Mouse (Mus musculus): ENCODE data around the gene A4galt. TPM values are rescaled to one million over a fixed set of nuclear protein-coding genes. Genes with fewer than 3 reads are reported as not detected.

Gene A4galt
- polyA plus RNA-seq (2015; fragmentation: Nextera tagmentation; extraction: Ambion mirVana) = 9.2 and 9.4 TPM in 2 replicates

GRCm38 (mm10) chr15:83251176-83252004 lies at the start of gene A4galt:
TSS of gene A4galt (minus strand) at chr15:83251774.
- Histone ChIP-seq H3K9me3 (no peaks in the 10 kb centered on the region), H3K9ac (peak within 1 kb of the TSS; percentile 44), H3K4me3 (replicated peaks) (peak within 1 kb of the TSS; percentile 62), H3K4me2 (peak within 1 kb of the TSS; percentile 96), H3K27me3 (replicated peaks) (peaks cover 13% of the 10 kb centered on the region; the same call in 1 of the 2 replicates), H3K4me1 (peaks cover 25% of the 10 kb centered on the region; the same call in 1 of the 2 replicates), H3K27ac (0 out of 2 replicates have a peak within 1 kb of the TSS, but pooled peaks have one; percentile 13), H3K36me3 (no peaks in the 10 kb centered on the region)
- peak; percentile 40 for ATAC-seq (ENCODE audit: insufficient read depth, low FRiP score, low read depth)
- 2% methylated on average over 61 of the region's 66 CpGs for WGBS

GRCm38 (mm10) chr15:83299916-83300582 lies 48.5 kb upstream of the A4galt start:
- H3K9ac ChIP-seq = no peak overlapping the region
- H3K4me3 ChIP-seq (replicated peaks) = no peak overlapping the region
- peaks cover 24% of the 10 kb centered on the region for H3K4me1 ChIP-seq
- 57% methylated on average over 10 of the region's 10 CpGs for WGBS
- H3K4me2 ChIP-seq = no peak overlapping the region
- H3K27me3 ChIP-seq (replicated peaks) = no peaks in the 10 kb centered on the region
- H3K36me3 ChIP-seq = peaks cover 6% of the 10 kb centered on the region
- no peak for ATAC-seq (ENCODE audit: insufficient read depth, low FRiP score, low read depth)
- H3K27ac ChIP-seq = peak overlapping the region; percentile 11; the same call in 1 of the 2 replicates
- no peaks in the 10 kb centered on the region for H3K9me3 ChIP-seq

DNA sequence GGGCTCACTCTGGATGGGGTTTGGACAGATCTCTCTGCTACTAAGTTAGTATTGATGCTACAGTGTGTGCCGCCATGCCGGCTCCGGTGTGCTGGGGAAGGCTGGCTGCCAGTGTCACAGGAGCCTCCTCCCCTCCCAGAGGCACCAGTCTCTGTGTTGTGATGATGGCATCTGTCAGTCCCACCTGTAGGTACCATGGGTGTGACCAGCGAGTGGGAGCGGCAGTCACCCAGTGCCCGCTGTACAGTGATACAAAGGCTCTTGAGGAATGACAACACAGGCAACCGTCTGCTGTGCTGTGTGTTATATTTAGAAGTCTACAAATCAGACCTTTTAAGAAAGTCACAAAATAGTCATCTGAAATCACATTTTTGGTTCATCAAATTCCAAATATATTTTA lies 47.9 kb upstream of the A4galt start:
- Histone ChIP-seq H3K4me1 (peaks cover 18% of the 10 kb centered on the region; the same call in 1 of the 2 replicates), H3K4me3 (replicated peaks) (no peak overlapping the region), H3K27ac (no peak overlapping the region), H3K4me2 (no peak overlapping the region), H3K9me3 (no peaks in the 10 kb centered on the region), H3K9ac (no peak overlapping the region), H3K27me3 (replicated peaks) (no peaks in the 10 kb centered on the region), H3K36me3 (peaks cover 6% of the 10 kb centered on the region)
- 89% methylated on average over 7 of the region's 7 CpGs for WGBS
- ATAC-seq (ENCODE audit: insufficient read depth, low FRiP score, low read depth) = no peak

DNA sequence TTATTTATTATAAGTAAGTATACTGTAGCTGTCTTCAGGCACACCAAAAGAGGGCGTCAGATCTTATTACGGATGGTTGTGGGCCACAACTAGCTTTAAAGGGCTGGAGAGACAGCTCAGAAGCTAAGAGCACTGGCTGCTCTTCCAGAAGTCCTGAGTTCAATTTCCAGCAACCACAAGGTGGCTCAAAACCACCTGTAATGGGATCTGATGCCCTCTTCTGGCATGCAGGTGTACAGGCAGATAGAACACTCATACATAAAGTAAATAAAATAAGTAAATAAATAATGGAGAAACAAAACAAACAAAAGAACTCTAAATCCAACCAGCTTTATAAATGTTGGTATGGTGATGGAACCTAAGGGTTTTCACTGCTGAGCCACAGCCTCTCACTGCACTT lies 47.2 kb upstream of the A4galt start:
- no peak overlapping the region for H3K9ac ChIP-seq
- ATAC-seq (ENCODE audit: insufficient read depth, low FRiP score, low read depth) = no peak
- no peak overlapping the region for H3K4me2 ChIP-seq
- H3K36me3 ChIP-seq = peaks cover 6% of the 10 kb centered on the region
- 82% methylated on average over 2 of the region's 2 CpGs for WGBS
- H3K27ac ChIP-seq = no peak overlapping the region
- H3K4me3 ChIP-seq (replicated peaks) = no peak overlapping the region
- H3K4me1 ChIP-seq = peaks cover 12% of the 10 kb centered on the region; the same call in 1 of the 2 replicates
- no peaks in the 10 kb centered on the region for H3K9me3 ChIP-seq
- H3K27me3 ChIP-seq (replicated peaks) = no peaks in the 10 kb centered on the region

DNA sequence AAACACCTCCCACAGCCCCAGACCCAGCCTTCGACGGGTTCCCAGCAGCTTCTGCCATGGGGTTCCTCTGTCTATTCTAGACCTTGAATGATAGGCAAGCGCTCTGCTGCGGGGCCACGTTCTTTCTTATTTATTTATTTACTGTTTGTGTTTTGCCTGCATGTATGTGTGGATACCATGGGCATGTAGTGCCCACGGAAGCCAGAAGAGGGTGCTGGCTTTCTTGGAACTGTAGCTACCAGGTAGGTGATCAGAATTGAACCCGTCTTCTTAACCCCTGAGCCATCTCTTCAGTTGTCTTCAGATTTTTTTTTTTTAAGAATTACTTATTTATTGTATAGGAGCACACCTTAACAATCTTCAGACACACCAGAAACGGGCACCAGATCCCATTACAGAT lies 46.7 kb upstream of the A4galt start:
- WGBS = 86% methylated on average over 8 of the region's 8 CpGs
- Histone ChIP-seq H3K4me3 (replicated peaks) (no peak overlapping the region), H3K27ac (no peak overlapping the region), H3K9me3 (no peaks in the 10 kb centered on the region), H3K36me3 (peaks cover 6% of the 10 kb centered on the region), H3K4me1 (peaks cover 9% of the 10 kb centered on the region; the same call in 1 of the 2 replicates), H3K4me2 (no peak overlapping the region), H3K27me3 (replicated peaks) (no peaks in the 10 kb centered on the region), H3K9ac (no peak overlapping the region)
- no peak for ATAC-seq (ENCODE audit: insufficient read depth, low FRiP score, low read depth)

DNA sequence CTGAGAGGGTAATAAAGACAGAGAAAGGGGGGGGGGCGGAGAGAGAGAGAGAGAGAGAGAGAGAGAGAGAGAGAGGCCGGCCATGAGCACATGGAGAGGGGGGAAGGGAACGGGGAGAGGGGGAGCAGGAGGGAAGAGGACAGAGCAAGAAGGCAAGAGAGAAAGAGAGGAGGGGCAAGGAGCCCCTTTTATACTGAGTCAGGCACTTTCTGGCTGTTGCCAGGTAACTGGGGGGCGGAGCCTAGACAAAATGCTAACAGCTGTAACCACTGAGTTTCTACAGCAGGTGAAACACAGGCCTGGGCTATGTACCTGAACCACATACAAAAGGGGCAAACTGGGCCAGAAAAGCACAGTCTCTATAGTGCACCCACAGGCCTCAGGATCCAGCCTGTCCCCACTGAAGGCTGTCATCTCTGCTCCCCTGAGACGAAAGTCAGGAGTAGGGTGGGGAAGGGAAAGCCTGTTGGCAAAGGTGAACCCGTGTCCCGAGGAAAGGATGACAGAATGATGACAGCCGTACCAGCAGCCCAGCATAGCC lies 45.3 kb upstream of the A4galt start:
- H3K4me1 ChIP-seq = peaks cover 15% of the 10 kb centered on the region; the same call in 1 of the 2 replicates
- H3K4me2 ChIP-seq = no peak overlapping the region
- no peaks in the 10 kb centered on the region for H3K9me3 ChIP-seq
- 53% methylated on average over 6 of the region's 8 CpGs for WGBS
- no peak for ATAC-seq (ENCODE audit: insufficient read depth, low FRiP score, low read depth)
- no peaks in the 10 kb centered on the region for H3K27me3 ChIP-seq (replicated peaks)
- no peak overlapping the region for H3K4me3 ChIP-seq (replicated peaks)
- H3K9ac ChIP-seq = no peak overlapping the region
- no peak overlapping the region for H3K27ac ChIP-seq
- H3K36me3 ChIP-seq = peaks cover 6% of the 10 kb centered on the region

GRCm38 (mm10) chr15:83296050-83296449 lies 44.5 kb upstream of the A4galt start:
- Histone ChIP-seq H3K9me3 (no peaks in the 10 kb centered on the region), H3K9ac (no peak overlapping the region), H3K4me2 (no peak overlapping the region), H3K4me3 (replicated peaks) (no peak overlapping the region), H3K36me3 (peaks cover 6% of the 10 kb centered on the region), H3K27ac (no peak overlapping the region), H3K4me1 (peaks cover 15% of the 10 kb centered on the region; the same call in 1 of the 2 replicates), H3K27me3 (replicated peaks) (no peaks in the 10 kb centered on the region)
- WGBS = 83% methylated on average over 4 of the region's 4 CpGs
- ATAC-seq (ENCODE audit: insufficient read depth, low FRiP score, low read depth) = no peak

DNA sequence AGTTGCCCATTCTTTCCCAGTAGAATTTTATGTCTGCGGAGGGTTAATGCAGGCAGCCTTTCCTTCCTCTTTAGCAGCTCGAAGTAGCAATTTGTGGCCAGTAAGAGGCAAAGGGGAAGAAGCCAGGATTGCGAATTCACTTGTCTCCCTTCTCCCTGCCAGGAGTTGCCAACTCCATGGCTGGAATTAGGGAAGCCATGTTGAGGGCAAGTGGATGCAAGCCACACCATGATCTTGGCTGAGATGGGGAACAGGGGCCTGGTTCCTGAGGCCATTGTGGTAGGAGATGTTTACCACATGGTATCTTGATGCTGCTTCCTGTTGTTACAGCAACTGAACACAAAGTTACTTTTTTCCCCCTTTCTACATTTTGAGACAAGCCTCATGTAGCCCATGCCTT lies 43.4 kb upstream of the A4galt start:
- H3K4me2 ChIP-seq = no peak overlapping the region
- 75% methylated on average over 3 of the region's 3 CpGs for WGBS

GRCm38 (mm10) chr15:83293706-83294645 lies 42.4 kb upstream of the A4galt start:
- no peak for ATAC-seq (ENCODE audit: insufficient read depth, low FRiP score, low read depth)
- 70% methylated on average over 8 of the region's 8 CpGs for WGBS
- Histone ChIP-seq H3K9me3 (no peaks in the 10 kb centered on the region), H3K36me3 (no peaks in the 10 kb centered on the region; the same call in 1 of the 2 replicates), H3K4me2 (no peak overlapping the region), H3K4me1 (peaks cover 15% of the 10 kb centered on the region; the same call in 1 of the 2 replicates), H3K9ac (no peak overlapping the region), H3K27ac (peak overlapping the region; percentile 63), H3K4me3 (replicated peaks) (no peak overlapping the region), H3K27me3 (replicated peaks) (no peaks in the 10 kb centered on the region)

More for the DNA sequence above, 43.4 kb upstream of the A4galt start:
- Histone ChIP-seq H3K4me1 (peaks cover 15% of the 10 kb centered on the region; the same call in 1 of the 2 replicates), H3K4me3 (replicated peaks) (no peak overlapping the region), H3K9me3 (no peaks in the 10 kb centered on the region), H3K27ac (no peak overlapping the region), H3K9ac (no peak overlapping the region), H3K36me3 (peaks cover 6% of the 10 kb centered on the region; the same call in 1 of the 2 replicates), H3K27me3 (replicated peaks) (no peaks in the 10 kb centered on the region)
- ATAC-seq (ENCODE audit: insufficient read depth, low FRiP score, low read depth) = no peak

- H3K36me3 ChIP-seq = no peaks in the 10 kb centered on the region; the same call in 1 of the 2 replicates
- no peak overlapping the region for H3K9ac ChIP-seq
- WGBS = 62% methylated on average over 6 of the region's 6 CpGs
- ATAC-seq (ENCODE audit: insufficient read depth, low FRiP score, low read depth) = 0 out of 2 replicates have a peak, but pooled peaks have one; percentile 9
- peak overlapping the region; percentile 63 for H3K27ac ChIP-seq
- peaks cover 15% of the 10 kb centered on the region; the same call in 1 of the 2 replicates for H3K4me1 ChIP-seq
- H3K4me2 ChIP-seq = no peak overlapping the region
- H3K27me3 ChIP-seq (replicated peaks) = no peaks in the 10 kb centered on the region
- H3K9me3 ChIP-seq = no peaks in the 10 kb centered on the region
- no peak overlapping the region for H3K4me3 ChIP-seq (replicated peaks)
Measured at GRCm38 (mm10) chr15:83293144-83293543, 41.6 kb upstream of the A4galt start.
